Mouse (Mus musculus) thymus, postnatal 10 days (tissue): ENCODE measurements around the gene Gng5.
A peak's percentile ranks its signal among the peaks of the same experiment; 100 is the strongest.

ENCODE experiments used
- DNase-seq, 2 experiments: peaks; one replicate each; pipeline ENCODE4 v3.0.0; 2021; ENCODE audit warnings: low spot score in 2 of 2

Gng5 gene

GRCm38 (mm10) chr3:146499431-146500002 is at the start of gene Gng5, which contains the start of gene Spata1:
TSS of gene Gng5 (plus strand) at chr3:146499807.
TSS of gene Spata1 (minus strand) at chr3:146499753.
- DNase-seq = peak; percentile 84 to 95

DNA sequence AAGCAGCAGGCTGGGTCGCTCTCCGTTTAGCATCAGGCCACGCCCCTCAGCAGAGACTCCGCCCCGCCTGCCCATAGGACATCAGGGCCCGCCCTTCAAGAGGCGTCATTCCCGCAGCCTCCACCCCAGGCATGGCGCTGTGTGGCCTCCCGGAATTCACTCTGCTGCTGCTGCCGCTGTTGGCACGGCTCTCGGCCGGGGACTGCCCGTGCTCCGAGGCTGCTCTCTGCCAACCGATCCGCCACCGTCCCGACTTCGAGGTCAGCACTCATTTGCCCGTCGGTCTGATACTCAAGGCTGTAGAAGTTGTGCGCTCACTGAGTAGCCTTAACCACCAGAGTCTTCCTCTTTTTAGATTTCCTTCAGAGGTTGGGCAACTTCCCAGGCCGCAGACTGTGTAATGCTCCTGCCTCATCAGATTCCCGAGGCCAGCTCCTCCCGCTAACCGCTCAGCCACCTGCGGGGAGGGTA is 49.2 kb upstream of the Gng5 start:
- peak; percentile 86 to 91 for DNase-seq

DNA sequence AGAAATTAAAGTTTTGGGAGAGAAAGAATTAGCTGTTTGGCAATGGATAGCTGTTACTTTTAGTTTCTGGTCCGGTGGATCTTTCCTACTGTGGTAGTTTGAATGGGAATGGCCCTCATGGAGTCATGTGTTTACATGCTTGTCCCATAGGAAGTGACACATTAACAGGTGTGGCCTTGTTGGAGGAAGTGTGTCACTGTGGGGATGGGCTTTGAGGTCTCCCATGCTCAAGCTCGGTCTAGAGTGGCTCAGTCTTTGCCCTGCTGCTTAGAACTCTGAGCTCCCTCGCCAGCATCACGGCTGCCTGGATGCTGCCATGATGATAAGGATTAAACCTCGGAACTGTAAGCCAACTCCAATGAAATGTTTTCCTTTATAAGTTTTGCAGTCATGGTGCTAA is 48.2 kb upstream of the Gng5 start:
- DNase-seq = no peak

- DNase-seq = no peak
These were observed 36.7 kb upstream of the Gng5 start for GRCm38 (mm10) chr3:146462939-146463338.

DNA sequence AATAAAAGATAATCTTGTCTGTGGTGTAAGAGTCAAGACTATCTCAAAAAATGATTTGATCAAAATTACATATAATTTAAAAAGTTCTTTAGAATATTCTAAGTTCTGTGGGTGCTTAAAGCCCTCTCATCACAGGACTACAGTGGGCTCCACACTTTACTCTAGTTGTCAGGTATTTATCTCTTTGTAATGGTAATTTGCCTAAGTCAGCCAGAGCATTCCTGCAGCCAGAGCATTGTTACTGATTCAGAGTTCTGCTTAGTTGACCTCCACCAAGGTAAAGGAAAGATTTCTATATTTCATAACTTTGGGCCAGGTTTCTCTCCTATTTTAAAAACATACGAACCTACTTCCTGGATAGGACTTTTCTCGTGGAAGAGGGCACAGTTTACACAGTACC is 30.4 kb upstream of the Gng5 start:
- no peak for DNase-seq

GRCm38 (mm10) chr3:146472657-146473056 is 26.9 kb upstream of the Gng5 start:
- no peak for DNase-seq

GRCm38 (mm10) chr3:146473741-146474140 is 25.9 kb upstream of the Gng5 start:
- DNase-seq = no peak

- no peak for DNase-seq
These were observed 25.2 kb upstream of the Gng5 start for GRCm38 (mm10) chr3:146474428-146474827.

DNA sequence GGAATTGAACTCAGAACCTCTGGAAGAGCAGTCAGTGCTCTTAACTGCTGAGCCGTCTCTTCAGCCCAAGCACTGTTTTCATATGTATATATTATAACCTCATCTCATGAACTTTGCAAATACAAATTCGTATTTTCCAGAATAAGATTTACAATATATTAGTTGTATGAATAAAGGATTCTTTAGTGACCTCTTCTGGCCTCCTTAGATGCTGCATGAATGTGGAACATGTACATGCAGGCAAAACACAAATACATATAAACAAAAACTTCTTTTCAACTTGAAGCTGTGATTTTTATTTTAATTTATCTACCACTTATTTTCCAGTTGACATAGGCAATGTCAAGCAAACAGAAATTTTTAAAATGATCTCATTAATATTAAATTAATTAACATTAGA is 17.6 kb upstream of the Gng5 start:
- DNase-seq = no peak

DNA sequence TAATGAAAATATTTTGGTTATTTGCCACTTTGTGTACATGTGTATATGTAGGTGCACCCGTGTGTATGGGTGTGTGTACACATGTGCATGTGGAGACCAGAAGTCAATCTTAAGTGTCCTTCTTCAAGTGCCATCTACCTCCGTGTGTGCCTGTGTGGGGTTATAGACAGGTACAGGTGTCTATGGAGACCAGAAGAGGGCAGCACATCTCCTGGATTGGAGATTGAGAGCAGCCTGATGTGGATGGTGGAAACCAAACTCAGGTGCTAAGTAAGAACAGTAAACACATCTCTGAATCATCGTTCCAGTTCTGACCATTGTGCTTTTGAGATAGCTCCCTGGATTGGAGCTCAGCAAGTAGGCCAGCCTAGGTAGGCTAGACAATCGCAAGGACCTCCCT is 13.1 kb upstream of the Gng5 start:
- DNase-seq = peak in 1 of 2 experiments; percentile 14

DNA sequence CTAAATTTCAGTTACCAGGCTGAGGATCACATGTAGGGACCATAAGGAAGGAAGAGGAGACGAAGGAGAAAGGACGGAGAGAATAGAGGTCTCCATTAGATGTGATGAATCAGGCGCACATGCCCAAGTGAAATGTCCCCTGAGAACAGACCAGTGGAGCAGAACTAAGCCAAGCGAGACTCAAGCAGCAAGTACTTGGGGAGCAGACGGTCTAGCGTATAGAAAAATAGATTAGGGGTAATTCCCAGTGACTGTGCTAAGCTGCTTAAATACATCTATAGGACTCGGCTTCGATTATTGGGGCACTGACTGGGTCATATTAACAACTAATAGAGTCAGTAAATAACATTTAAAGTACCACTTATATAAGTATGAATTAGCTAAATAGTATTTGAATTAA is 4.7 kb upstream of the Gng5 start:
- no peak for DNase-seq

- no peak for DNase-seq
These were observed 618 bp upstream of the Gng5 start for GRCm38 (mm10) chr3:146498989-146499388.

- peak in 1 of 2 experiments; percentile 58 for DNase-seq
These were observed 599 bp downstream of the Gng5 start for GRCm38 (mm10) chr3:146500003-146500809.

- no peak for DNase-seq
These were observed 1.2 kb downstream of the Gng5 start for GRCm38 (mm10) chr3:146500810-146501201.

GRCm38 (mm10) chr3:146501601-146502123 is 2.1 kb downstream of the Gng5 start:
- DNase-seq = no peak

GRCm38 (mm10) chr3:146506711-146507110 is 7.1 kb downstream of the Gng5 start:
- no peak for DNase-seq

DNA sequence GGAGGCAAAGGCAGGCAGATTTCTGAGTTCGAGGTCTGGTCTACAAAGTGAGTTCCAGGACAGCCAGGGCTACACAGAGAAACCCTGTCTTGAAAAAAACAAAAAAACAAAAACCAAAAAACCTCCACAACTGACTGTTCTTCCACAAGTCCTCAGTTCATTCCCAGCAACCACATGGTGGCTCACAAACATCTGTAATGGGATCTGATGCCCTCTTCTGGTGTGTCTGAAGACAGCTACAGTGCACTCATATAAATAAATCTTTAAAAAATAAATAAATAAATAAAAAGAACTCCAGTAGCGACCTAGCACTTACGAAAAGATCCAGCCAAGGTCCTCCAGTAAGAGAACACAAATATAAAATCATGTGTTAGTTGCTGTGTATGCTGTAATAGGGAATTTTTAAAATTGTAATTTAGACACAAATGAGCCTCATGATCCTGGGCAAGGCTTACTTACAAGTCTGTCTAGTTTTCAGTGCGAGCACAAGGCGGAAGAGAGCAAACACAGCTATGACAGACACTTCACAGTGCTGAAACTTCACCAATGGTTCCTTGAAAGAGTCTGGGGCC is 20.7 kb downstream of the Gng5 start:
- DNase-seq = no peak

GRCm38 (mm10) chr3:146520798-146521651 is 21.4 kb downstream of the Gng5 start, which contains the start of gene Rpf1:
TSS of gene Rpf1 (minus strand) at chr3:146521429.
- peak; percentile 84 to 86 for DNase-seq

- peak in 1 of 2 experiments; percentile 6 for DNase-seq
These were observed 22.0 kb downstream of the Gng5 start for GRCm38 (mm10) chr3:146521652-146522020.

GRCm38 (mm10) chr3:146528335-146528734 is 28.7 kb downstream of the Gng5 start:
- no peak for DNase-seq

DNA sequence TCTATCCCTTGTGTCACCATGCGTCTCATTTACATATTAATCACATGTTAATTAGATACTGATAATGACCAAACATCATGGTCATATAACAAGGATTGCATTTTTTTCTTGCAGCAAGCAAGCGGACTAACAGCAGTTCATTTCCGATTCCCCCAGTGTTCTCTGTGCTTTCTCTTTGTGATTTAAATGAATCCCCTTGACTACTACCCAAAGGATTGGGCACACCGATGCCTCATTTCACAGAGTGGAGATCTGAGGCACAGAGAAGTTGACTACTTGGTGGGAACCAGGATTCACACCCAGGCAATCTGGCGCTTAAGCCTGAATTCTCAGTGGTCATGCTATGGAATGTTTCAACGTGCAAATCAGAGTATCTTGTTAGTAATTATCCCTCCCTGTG is 35.4 kb downstream of the Gng5 start:
- DNase-seq = no peak
